Mouse (Mus musculus) hindbrain, embryonic 10.5 days (tissue): Measurements from ENCODE around the gene Mpped2. TPM values are rescaled to one million over a fixed set of nuclear protein-coding genes. Genes with fewer than 3 reads are reported as not detected.

Experiments
- DNase-seq: peaks from one replicate; pipeline ENCODE4 v3.0.0-alpha.2; 2017; ENCODE audit warnings: low spot score
- H3K27ac ChIP-seq: fragments of 300-500 bp; sonication (generic); 2 replicates; pipeline ENCODE4 v1.5.1; 2016; ENCODE audit warnings: mild to moderate bottlenecking, moderate library complexity
- H3K27me3 ChIP-seq: fragments of 300-500 bp; sonication (generic); 2 replicates; pipeline ENCODE4 v1.6.1; 2016; ENCODE audit warnings: mild to moderate bottlenecking; ENCODE audit not compliant: poor library complexity, insufficient read depth, severe bottlenecking
- H3K36me3 ChIP-seq: fragments of 300-500 bp; sonication (generic); 2 replicates; pipeline ENCODE4 v1.6.1; 2016; ENCODE audit warnings: mild to moderate bottlenecking, moderate library complexity
- H3K4me1 ChIP-seq: fragments of 300-500 bp; sonication (generic); replicated peaks from 2 replicates; pipeline ENCODE4 v1.6.1; 2016; ENCODE audit warnings: mild to moderate bottlenecking
- H3K4me3 ChIP-seq: fragments of 300-500 bp; sonication (generic); 2 replicates; pipeline ENCODE4 v1.5.1; 2016; ENCODE audit warnings: mild to moderate bottlenecking, moderate library complexity
- H3K9me3 ChIP-seq: fragments of 300-500 bp; sonication (generic); 2 replicates; pipeline ENCODE4 v1.6.1; 2016; ENCODE audit warnings: mild to moderate bottlenecking, moderate library complexity
- WGBS: fragments of 180-500 bp; shearing (Covaris S2); methylation state at CpG from one replicate; pipeline ENCODE4 v1.1.7; 2016; 5-methylcytosine and 5-hydroxymethylcytosine counted together
- polyA plus RNA-seq: library from polyadenylated mRNA; unstranded; fragments of >200 nt; fragmentation: Nextera tagmentation; extraction: Ambion mirVana; gene quantifications from 2 replicates; pipeline ENCODE4 v1.2.1, GENCODE M21; 2016

Mpped2 gene
- polyA plus RNA-seq, 1 experiment from 2014 or later: 35.2 TPM

DNA sequence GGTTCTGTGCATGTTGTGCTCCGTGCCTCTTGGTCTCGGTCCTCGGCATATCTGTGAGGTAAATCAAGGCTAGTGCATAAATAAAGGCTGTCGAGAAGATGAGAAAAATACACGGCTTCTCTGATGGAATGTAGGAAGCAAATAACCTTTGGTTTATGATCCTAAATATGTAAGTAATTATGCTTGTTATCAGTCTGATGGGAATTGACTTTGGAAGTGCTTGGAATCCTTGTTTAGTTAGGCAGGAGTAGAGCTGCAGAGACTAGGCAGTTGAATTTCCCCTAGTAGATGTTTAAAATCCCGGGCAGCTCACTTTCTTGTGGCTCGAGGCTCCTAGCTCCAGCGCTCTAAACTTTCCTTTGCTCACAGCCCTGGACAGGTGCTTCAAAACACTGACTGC lies 69.9 kb downstream of the Mpped2 start:
- H3K27ac ChIP-seq: no peak overlapping the region
- no peak for DNase-seq

DNA sequence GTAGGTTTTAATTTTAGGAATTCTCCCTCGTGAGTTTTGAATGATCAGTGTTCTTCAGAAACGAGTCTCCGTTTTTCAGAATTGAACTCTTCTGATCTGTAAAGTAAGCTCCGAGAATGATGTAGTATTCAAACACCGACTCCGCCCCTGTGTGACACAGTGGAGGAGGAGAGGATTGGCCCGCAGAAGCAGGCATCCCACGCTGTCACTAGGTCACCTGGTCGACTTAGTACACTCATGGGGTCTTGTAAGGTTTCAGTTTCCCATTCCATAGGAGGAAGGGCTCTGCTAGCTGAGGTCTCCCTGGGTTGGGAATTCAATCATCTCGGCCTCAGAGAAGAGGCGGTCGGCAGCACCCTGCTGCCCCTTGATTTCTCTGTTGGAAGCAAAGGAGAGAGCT lies 76.2 kb downstream of the Mpped2 start:
- Histone ChIP-seq H3K4me3 (no peak overlapping the region), H3K9me3 (no peaks in the 10 kb centered on the region), H3K27me3 (no peaks in the 10 kb centered on the region), H3K27ac (no peak overlapping the region), H3K36me3 (0 out of 2 replicates have a peak, but pooled peaks cover 4% of the 10 kb centered on the region), H3K4me1 (peaks cover 10% of the 10 kb centered on the region)
- DNase-seq: no peak
- WGBS: 84% methylated on average over 12 of the region's 12 CpGs

More for the DNA sequence above, 69.9 kb downstream of the Mpped2 start:
- Histone ChIP-seq H3K36me3 (0 out of 2 replicates have a peak, but pooled peaks cover 4% of the 10 kb centered on the region), H3K4me1 (peaks cover 4% of the 10 kb centered on the region), H3K27me3 (peaks cover 34% of the 10 kb centered on the region), H3K4me3 (no peak overlapping the region), H3K9me3 (no peaks in the 10 kb centered on the region)
- 90% methylated on average over 8 of the region's 8 CpGs for WGBS

DNA sequence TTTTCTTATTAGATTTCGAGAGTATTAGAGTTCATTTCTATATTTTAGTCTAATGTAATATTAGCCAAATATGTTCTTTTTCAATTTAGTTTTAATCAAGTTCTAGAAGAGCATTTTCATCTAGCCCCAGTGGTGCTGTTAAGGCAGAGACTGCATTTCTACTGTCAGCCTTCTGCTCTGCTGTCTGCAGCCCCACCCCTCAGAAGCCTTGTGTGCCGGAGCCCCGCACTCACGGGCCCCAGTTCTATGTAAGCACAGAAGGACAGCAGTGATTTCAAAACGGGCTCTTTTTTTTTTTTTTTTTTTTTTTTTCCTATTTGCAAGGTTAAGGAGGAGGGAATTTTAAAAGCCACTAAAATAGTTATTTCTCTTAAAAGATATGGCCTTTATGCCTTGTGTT lies 79.6 kb downstream of the Mpped2 start:
- Histone ChIP-seq H3K36me3 (no peaks in the 10 kb centered on the region), H3K27me3 (no peaks in the 10 kb centered on the region), H3K4me3 (no peak overlapping the region), H3K9me3 (no peaks in the 10 kb centered on the region), H3K27ac (no peak overlapping the region), H3K4me1 (peaks cover 16% of the 10 kb centered on the region)
- DNase-seq: no peak
- WGBS: 69% methylated on average over 5 of the region's 5 CpGs

DNA sequence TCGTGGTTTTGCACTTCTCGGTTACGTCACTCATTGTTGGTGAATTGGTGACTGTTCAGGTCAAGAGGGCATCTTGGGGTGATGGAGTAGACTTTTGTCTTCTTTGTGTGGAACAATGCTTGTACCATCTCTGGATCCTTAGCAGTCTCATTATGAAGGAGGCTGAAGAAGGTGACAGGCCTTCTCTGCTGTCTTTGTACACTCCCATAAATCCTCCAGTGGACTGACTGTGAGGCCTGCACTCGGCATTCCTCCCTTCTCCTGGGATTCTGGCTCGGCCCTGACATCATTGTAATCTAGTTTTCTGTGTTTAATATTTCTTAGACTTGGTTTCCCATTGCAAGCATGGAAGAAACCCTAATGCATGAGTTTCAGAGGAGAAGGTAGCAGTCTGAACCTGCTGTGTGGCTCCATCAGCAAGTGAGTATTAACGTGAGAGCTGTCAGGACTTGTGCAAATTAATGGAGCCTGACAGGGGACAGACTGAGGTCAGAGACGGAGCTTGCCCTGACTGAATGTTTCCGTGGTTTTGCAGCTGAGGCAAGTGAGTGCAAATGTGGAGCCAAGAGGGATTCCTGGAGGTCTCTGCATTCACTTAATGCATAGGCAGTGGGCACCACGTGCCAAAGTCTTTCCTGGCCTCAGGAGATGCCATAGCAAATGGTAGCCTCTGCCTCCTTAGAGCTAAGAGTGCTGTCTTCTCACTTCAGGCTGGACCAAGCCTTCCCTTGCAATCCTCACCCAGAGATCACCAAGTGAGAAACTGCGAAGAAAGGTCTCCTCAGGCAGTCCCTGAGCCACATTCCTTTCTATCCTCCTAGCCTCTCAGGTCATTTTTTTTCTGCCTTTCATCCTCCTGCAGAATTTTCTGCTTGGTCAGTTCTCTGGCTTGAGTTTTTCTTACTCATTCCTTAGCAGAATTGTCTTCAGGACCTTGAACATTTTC lies 81.5 kb downstream of the Mpped2 start:
- no peak for DNase-seq
- H3K4me3 ChIP-seq: no peak overlapping the region
- no peaks in the 10 kb centered on the region for H3K36me3 ChIP-seq
- H3K9me3 ChIP-seq: no peaks in the 10 kb centered on the region
- H3K27me3 ChIP-seq: no peaks in the 10 kb centered on the region
- peaks cover 14% of the 10 kb centered on the region for H3K4me1 ChIP-seq
- H3K27ac ChIP-seq: peak overlapping the region; percentile 59; the same call in 1 of the 2 replicates
- 46% methylated on average over 10 of the region's 10 CpGs for WGBS

DNA sequence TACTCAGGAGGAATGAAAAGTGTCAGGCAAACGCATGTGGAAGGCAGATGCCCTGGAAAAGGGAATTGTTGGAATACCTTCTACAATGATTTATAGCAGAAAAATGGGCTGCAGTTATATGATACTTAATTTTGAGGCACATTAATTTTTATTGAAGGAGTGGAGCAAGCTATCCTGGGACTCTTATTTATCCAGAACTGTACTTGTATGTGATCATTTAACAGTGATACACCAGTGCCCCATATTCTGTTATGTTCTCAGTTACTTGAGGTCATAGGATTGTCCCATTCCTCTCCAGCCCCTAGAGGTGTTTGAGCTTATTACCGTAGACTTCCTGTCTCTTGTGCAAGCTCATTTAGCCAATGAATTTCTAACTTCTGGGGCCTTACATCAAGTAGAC lies 82.9 kb downstream of the Mpped2 start:
- H3K36me3 ChIP-seq: no peaks in the 10 kb centered on the region
- WGBS: 82% methylated on average over 2 of the region's 2 CpGs

DNA sequence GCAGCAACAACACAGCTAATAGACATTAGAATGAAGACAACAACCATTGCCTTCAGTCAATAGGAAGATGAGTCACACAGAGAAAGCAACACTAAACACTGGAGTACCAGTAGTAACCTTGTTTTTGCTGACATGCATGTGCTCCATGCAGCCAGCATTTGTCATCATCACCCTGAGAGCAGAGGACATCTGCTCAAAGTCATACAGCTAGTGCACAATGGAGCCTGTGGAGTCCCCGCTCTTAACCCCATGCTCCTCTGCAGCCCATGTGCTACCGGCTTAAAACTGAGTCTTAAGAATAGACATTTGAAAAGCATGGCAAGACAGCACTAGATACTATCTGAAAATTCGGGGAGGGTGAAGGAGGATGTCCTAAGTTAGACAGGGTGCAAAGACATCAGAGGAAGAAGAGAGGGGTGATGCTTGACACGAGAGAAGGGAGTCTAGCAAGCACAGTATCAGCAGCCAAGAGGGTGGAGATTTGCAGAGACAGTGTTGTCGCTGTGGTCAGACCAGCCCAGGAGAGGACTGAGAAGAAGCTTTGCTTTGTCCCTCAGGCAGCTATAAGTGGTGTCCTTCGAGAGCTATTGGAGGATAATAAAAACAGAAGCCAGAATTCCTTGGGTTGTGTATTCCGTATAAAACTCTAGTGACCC lies 85.9 kb downstream of the Mpped2 start:
- H3K27ac ChIP-seq: no peak overlapping the region
- no peaks in the 10 kb centered on the region for H3K9me3 ChIP-seq
- peaks cover 12% of the 10 kb centered on the region for H3K4me1 ChIP-seq
- no peak for DNase-seq
- H3K36me3 ChIP-seq: no peaks in the 10 kb centered on the region
- 91% methylated on average over 7 of the region's 7 CpGs for WGBS
- no peak overlapping the region for H3K4me3 ChIP-seq
- H3K27me3 ChIP-seq: no peaks in the 10 kb centered on the region

More for the DNA sequence above, 82.9 kb downstream of the Mpped2 start:
- Histone ChIP-seq H3K27ac (no peak overlapping the region), H3K9me3 (no peaks in the 10 kb centered on the region), H3K4me1 (peaks cover 12% of the 10 kb centered on the region), H3K27me3 (no peaks in the 10 kb centered on the region), H3K4me3 (no peak overlapping the region)
- no peak for DNase-seq

DNA sequence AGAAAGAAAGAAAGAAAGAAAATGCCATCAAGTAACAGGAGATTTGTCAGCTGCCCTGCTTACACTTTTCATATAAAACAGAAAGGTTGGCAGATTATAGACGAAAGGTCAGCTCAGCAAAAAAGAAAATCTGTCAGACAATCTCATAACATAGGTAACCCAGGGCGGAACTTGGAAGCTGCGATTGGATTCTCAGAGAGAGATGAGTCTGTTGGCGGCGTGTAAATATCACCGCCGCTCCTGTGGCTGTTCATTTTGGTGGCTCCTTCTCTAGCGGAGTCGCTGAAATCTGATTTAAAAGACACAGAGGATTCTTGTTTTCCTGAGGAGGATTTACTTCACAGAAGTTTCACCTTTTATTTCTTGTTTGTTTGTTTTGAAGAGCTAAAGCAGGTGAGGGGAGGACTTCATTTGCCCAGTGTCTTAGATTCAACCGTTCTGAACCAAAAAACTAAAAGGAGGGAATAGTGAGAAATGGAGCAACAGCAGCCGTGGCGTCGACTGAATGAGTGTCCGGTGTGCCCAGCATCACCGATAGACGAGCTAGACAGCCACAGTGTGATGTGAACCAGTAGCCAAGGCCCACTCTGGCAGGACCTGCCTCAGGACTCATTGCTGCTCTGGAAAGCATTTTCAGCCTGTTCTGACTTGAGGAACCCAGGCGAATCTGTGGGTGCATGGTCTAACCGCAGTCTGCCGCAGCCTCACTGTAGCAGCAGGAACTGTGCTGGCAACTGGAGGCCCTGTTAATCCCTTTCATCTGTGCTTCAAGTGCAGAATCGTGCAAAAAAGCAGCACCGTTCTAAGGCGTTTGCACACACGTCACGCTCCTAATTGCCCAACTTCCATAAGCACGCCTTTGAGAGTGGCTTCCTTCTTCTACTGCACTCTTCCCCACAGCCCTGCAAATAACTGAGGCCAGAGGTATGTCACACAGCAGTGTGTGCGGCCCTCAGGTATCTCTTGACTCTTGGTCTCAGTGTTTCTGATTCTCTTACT lies 88.4 kb downstream of the Mpped2 start:
- H3K27me3 ChIP-seq: no peaks in the 10 kb centered on the region
- no peaks in the 10 kb centered on the region for H3K9me3 ChIP-seq
- H3K36me3 ChIP-seq: no peaks in the 10 kb centered on the region
- 86% methylated on average over 26 of the region's 26 CpGs for WGBS
- DNase-seq: no peak
- H3K4me1 ChIP-seq: no peaks in the 10 kb centered on the region
- H3K4me3 ChIP-seq: no peak overlapping the region
- peak overlapping the region; percentile 40; the same call in 1 of the 2 replicates for H3K27ac ChIP-seq

DNA sequence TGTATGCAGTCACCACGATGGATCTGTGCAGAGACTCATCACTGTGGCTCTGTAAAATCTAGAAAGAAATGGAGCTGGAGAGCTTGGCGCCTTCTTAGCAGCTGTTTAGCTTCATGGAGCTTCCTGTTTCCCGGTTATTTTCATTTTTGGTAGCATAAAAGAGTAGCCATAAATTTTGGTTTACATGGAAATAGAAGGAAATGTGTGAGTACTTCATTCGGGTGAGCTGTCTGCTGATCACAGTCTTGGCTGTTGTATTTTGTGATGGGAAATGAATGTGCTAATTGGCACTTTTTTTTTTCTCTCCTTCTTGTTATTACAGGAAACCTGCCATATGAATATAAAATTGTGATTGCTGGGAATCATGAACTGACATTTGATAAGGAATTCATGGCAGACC lies 90.2 kb downstream of the Mpped2 start:
- H3K9me3 ChIP-seq: no peaks in the 10 kb centered on the region
- no peaks in the 10 kb centered on the region for H3K27me3 ChIP-seq
- H3K4me1 ChIP-seq: peaks cover 8% of the 10 kb centered on the region
- no peaks in the 10 kb centered on the region for H3K36me3 ChIP-seq
- no peak overlapping the region for H3K4me3 ChIP-seq
- no peak overlapping the region for H3K27ac ChIP-seq
- no peak for DNase-seq
- 92% methylated on average over 4 of the region's 4 CpGs for WGBS

DNA sequence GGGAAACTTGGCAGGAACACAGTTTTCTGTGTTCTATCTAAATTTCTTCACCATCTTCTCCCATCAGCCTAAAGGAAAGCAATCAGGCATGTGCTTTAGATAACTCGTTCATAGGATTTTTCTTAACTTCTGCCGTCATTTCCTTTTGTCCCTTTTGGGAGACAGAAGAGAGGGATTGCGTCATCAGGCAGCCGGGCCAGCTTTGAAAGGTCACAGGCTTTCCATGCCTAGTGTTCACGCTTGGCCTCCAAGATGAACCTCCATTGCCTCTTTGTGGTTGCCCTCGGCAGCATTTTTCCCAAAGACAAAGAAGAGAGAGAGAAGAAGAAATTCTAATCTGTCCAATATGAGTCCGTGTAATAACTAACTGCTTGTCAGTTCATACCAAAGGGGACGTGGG lies 95.0 kb downstream of the Mpped2 start:
- Histone ChIP-seq H3K4me1 (peaks cover 39% of the 10 kb centered on the region), H3K4me3 (no peak overlapping the region), H3K9me3 (no peaks in the 10 kb centered on the region), H3K36me3 (no peaks in the 10 kb centered on the region), H3K27ac (0 out of 2 replicates have a peak overlapping the region, but pooled peaks have one; percentile 45), H3K27me3 (peaks cover 4% of the 10 kb centered on the region; the same call in 1 of the 2 replicates)
- no peak for DNase-seq
- WGBS: 36% methylated on average over 8 of the region's 8 CpGs

DNA sequence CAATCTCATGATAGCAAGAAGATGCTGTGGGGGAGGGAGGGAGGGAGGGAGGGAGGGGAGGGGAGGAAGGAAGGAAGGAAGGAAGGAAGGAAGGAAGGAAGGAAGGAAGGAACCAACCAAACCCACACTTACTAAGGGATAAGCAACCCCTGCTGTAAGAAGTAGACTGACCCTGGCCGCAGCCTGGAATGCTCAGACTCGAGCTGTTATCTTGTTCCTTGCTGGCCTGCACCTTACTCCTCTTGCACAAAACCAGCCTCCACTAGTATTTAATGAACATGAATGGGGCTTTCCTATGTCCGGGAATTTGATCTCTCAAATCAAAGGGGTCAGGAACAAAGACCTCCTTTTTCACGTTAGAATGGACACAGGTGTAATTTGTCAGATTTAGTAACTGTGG lies 95.5 kb downstream of the Mpped2 start:
- Histone ChIP-seq H3K4me3 (no peak overlapping the region), H3K9me3 (no peaks in the 10 kb centered on the region), H3K27me3 (peaks cover 4% of the 10 kb centered on the region; the same call in 1 of the 2 replicates), H3K4me1 (peaks cover 39% of the 10 kb centered on the region), H3K36me3 (no peaks in the 10 kb centered on the region), H3K27ac (0 out of 2 replicates have a peak overlapping the region, but pooled peaks have one; percentile 45)
- WGBS: 57% methylated on average over 4 of the region's 4 CpGs
- no peak for DNase-seq

DNA sequence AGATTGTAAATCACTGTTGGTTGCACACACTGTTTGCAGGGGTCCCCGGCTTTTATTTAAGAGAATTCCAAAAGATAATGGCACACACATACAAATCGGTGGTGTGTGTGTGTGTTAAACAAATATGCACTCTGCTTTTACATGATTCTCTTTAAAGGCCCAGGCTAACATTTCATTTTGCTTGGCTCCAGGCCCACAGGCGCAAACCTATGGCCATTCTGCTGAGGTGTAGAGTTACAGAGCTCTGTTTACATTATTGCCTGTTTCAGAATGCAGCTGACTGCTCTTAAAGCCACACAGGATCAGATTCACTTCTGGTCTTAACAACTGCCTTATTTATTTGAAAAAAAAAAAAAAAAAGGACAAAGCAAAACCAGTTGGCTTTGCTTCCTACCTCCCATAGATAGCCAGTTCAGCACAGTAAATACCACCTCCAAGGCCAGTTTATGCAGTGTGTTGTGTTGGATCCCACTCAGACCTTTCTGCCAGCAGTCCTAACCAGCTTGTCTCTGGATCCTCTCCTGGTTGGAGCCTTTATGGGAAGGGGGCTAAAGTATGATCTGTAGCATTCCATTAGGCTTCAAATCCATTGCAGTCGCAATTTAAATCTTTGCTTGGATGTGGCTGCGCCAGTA lies 96.7 kb downstream of the Mpped2 start:
- no peaks in the 10 kb centered on the region for H3K9me3 ChIP-seq
- no peaks in the 10 kb centered on the region for H3K36me3 ChIP-seq
- DNase-seq: no peak
- peaks cover 43% of the 10 kb centered on the region for H3K4me1 ChIP-seq
- H3K4me3 ChIP-seq: no peak overlapping the region
- H3K27me3 ChIP-seq: peaks cover 4% of the 10 kb centered on the region; the same call in 1 of the 2 replicates
- H3K27ac ChIP-seq: 0 out of 2 replicates have a peak overlapping the region, but pooled peaks have one; percentile 12
- WGBS: 59% methylated on average over 5 of the region's 5 CpGs

DNA sequence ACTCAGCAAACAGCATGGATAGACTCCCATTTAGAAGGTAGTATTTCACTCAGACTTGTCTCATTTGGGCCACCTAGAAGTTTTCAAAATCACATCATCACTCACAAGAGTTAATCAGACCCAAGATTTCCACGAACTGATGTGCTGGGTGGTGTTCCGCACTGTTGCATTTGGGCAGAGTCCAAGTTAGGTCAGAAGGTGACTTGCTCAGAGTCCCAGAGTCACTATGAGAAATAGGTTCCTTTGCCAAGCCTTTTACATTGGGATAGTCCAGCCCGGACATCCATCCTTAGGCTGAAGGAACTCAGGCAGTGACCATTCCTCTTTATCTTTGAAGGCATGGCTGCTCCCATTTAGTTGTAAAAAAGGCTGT lies 97.2 kb downstream of the Mpped2 start:
- Histone ChIP-seq H3K27ac (0 out of 2 replicates have a peak overlapping the region, but pooled peaks have one; percentile 12), H3K36me3 (no peaks in the 10 kb centered on the region), H3K4me1 (peaks cover 43% of the 10 kb centered on the region), H3K4me3 (no peak overlapping the region), H3K27me3 (peaks cover 4% of the 10 kb centered on the region; the same call in 1 of the 2 replicates), H3K9me3 (no peaks in the 10 kb centered on the region)
- 66% methylated on average over 3 of the region's 3 CpGs for WGBS
- DNase-seq: no peak
